Mouse (Mus musculus) hindbrain, postnatal 0 days (tissue): ENCODE results near the gene Kif23. TPM values are rescaled to one million over a fixed set of nuclear protein-coding genes. Genes with fewer than 3 reads are reported as not detected.

ENCODE experiments used
- ATAC-seq: fragments of 200-750 bp; cut with Nextera tagmentation; 2 replicates; pipeline ENCODE4 v1.8.0; 2017; ENCODE audit warnings: mild to moderate bottlenecking, moderate TSS enrichment, moderate library complexity
- DNase-seq: peaks from one replicate; pipeline ENCODE4 v3.0.0-alpha.2; 2015; ENCODE audit warnings: low spot score
- H3K27ac ChIP-seq: fragments of 300-500 bp; sonication (generic); 2 replicates; pipeline ENCODE4 v1.5.1; 2014; ENCODE audit warnings: mild to moderate bottlenecking
- H3K27me3 ChIP-seq: fragments of 300-500 bp; sonication (generic); 2 replicates; pipeline ENCODE4 v1.6.1; 2014; ENCODE audit warnings: low read length, mixed read lengths; ENCODE audit not compliant: insufficient read depth
- H3K36me3 ChIP-seq: fragments of 300-500 bp; sonication (generic); 2 replicates; pipeline ENCODE4 v1.6.1; 2014; ENCODE audit warnings: low read length, mixed read lengths; ENCODE audit not compliant: insufficient read depth
- H3K4me1 ChIP-seq: fragments of 300-500 bp; sonication (generic); 2 replicates; pipeline ENCODE4 v1.6.1; 2014; ENCODE audit warnings: antibody characterized with exemption, low read length, mixed read lengths; ENCODE audit not compliant: insufficient read depth
- H3K4me2 ChIP-seq: fragments of 300-500 bp; sonication (generic); 2 replicates; pipeline ENCODE4 v1.6.1; 2014; ENCODE audit warnings: low read depth, mild to moderate bottlenecking, low read length, moderate library complexity, mixed read lengths
- H3K4me3 ChIP-seq: fragments of 300-500 bp; sonication (generic); 2 replicates; pipeline ENCODE4 v1.5.1; 2014; ENCODE audit warnings: low read length
- H3K9ac ChIP-seq: fragments of 300-500 bp; sonication (generic); replicated peaks from 2 replicates; pipeline ENCODE4 v1.6.1; 2014; ENCODE audit warnings: mild to moderate bottlenecking, low read length, moderate library complexity, mixed read lengths
- H3K9me3 ChIP-seq: fragments of 300-500 bp; sonication (generic); 2 replicates; pipeline ENCODE4 v1.6.1; 2016; ENCODE audit warnings: low read length, mixed read lengths
- CTCF ChIP-seq: IDR thresholded peaks from 2 replicates; pipeline ENCODE4 v1.5.1; 2016; ENCODE audit warnings: antibody characterized with exemption, control low read depth, low read depth
- WGBS: fragments of 180-500 bp; shearing (Covaris S2); extraction: QIAGEN DNeasy Blood & Tissue Kit; methylation state at CpG from one replicate; pipeline ENCODE4 v1.1.7; 2014; 5-methylcytosine and 5-hydroxymethylcytosine counted together
- polyA plus RNA-seq: library from polyadenylated mRNA; unstranded; fragments of >200 nt; fragmentation: Nextera tagmentation; extraction: Ambion mirVana; gene quantifications from 2 replicates; pipeline ENCODE4 v1.2.1, GENCODE M21; 2015
- total RNA-seq: library from RNA; depleted of rRNA; stranded (reverse); fragments of >200 nt; gene quantifications from 2 replicates; pipeline ENCODE4 v1.2.3, GENCODE M21; 2014

Gene Kif23
- total and polyA plus RNA-seq, 2 experiments from 2014 or later: 4.5 to 14.7 TPM

DNA sequence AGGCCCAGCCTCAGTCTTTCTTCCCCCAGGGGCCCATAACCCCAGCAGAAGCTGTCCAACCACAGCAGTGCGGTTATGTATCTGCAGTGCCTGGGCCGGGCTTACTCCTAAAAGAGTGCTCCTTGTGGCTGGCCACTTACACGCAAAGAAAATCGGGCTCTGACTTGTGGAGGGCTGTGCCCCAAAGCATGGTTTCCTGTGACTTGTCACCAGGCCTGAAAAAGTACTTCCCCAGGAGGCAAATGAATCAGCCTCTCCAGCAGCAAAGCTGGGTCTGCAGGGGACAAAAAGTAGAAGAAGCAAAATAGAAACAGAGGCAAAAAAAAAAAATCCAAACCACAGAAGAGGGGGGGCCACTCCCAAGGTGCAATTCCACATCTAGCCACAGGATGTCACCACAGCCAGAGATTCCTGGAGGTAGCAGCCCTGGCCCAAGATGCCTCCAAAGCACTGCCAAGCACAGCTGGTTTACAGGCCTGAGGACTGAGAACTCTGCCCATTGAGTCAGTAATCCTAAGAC is 18.9 kb upstream of the Kif23 start:
- Histone ChIP-seq H3K4me1 (no peaks in the 10 kb centered on the region), H3K4me2 (no peak overlapping the region), H3K36me3 (no peaks in the 10 kb centered on the region), H3K9me3 (no peaks in the 10 kb centered on the region), H3K4me3 (no peak overlapping the region), H3K27ac (no peak overlapping the region), H3K9ac (no peak overlapping the region), H3K27me3 (no peaks in the 10 kb centered on the region)
- 43% methylated on average over 4 of the region's 4 CpGs for WGBS
- ATAC-seq (0 out of 2 replicates have a peak, but pooled peaks have one; percentile 43), DNase-seq (peak; percentile 89)
- TF ChIP-seq CTCF: peak; percentile 95

DNA sequence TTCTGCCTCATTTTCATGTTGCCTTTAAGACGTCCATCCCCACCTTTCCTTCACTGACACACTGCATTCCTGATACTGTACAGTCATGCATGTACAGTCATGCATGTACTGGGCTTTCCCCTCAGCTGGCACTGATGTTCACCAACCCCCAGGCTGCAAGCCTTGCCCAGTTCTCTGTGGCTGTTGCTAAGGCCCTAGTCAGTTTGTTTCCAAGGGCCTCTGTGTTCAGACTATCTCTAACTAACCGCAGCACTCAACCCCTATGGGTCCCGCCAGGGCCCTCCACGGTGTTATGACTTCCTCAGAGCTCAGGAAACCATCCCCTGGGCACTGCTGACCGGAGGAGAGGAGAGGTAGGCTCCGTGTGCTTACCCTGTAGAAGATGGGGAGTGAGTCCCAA is 16.8 kb upstream of the Kif23 start:
- 67% methylated on average over 6 of the region's 6 CpGs for WGBS
- no peaks in the 10 kb centered on the region for H3K9me3 ChIP-seq
- H3K9ac ChIP-seq: no peak overlapping the region

DNA sequence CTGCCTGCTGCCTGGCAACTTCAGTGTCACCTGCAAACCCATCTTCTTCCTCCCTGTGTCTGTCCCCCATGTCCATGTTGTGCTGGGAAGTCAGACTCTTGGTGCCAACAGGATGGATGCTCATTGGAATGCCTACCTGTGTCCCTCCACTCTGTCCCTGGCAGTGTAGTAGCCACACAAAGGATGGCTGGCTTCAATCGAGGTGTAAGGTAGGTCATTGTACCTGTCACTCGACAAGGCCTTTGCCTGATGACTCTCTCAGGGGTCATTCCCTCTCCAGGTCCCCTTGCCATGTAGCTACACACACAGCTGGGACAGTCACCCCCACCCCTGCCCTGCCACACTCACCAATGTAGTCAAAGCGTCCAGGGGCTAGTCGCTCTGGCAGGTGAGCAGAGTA is 14.6 kb upstream of the Kif23 start:
- Histone ChIP-seq H3K9me3 (no peaks in the 10 kb centered on the region), H3K4me3 (no peak overlapping the region), H3K9ac (no peak overlapping the region), H3K4me2 (no peak overlapping the region), H3K36me3 (no peaks in the 10 kb centered on the region), H3K4me1 (no peaks in the 10 kb centered on the region), H3K27ac (no peak overlapping the region), H3K27me3 (no peaks in the 10 kb centered on the region)
- TF ChIP-seq CTCF: no peak
- DNase-seq (no peak), ATAC-seq (no peak)
- WGBS: 91% methylated on average over 4 of the region's 4 CpGs

More for the DNA sequence above, 16.8 kb upstream of the Kif23 start:
- no peak for ATAC-seq
- Histone ChIP-seq H3K4me1 (no peaks in the 10 kb centered on the region), H3K36me3 (no peaks in the 10 kb centered on the region), H3K4me2 (no peak overlapping the region), H3K4me3 (no peak overlapping the region), H3K27ac (no peak overlapping the region), H3K27me3 (no peaks in the 10 kb centered on the region)
- no peak for TF ChIP-seq CTCF
- DNase-seq: peak; percentile 10

- Histone ChIP-seq H3K9me3 (no peaks in the 10 kb centered on the region), H3K27ac (no peak overlapping the region), H3K27me3 (no peaks in the 10 kb centered on the region), H3K36me3 (no peaks in the 10 kb centered on the region), H3K4me3 (no peak overlapping the region), H3K9ac (no peak overlapping the region), H3K4me2 (no peak overlapping the region), H3K4me1 (no peaks in the 10 kb centered on the region)
- TF ChIP-seq CTCF: no peak
- DNase-seq (no peak), ATAC-seq (no peak)
- 68% methylated on average over 5 of the region's 5 CpGs for WGBS
These were observed 14.2 kb upstream of the Kif23 start for GRCm38 (mm10) chr9:61960753-61961152.

GRCm38 (mm10) chr9:61959921-61960569 is 13.5 kb upstream of the Kif23 start:
- no peaks in the 10 kb centered on the region for H3K4me1 ChIP-seq
- H3K36me3 ChIP-seq: no peaks in the 10 kb centered on the region
- no peak overlapping the region for H3K4me3 ChIP-seq
- no peaks in the 10 kb centered on the region for H3K9me3 ChIP-seq
- TF ChIP-seq CTCF: no peak
- no peak overlapping the region for H3K27ac ChIP-seq
- no peak overlapping the region for H3K9ac ChIP-seq
- ATAC-seq: no peak
- WGBS: 90% methylated on average over 1 of the region's 1 CpGs
- H3K27me3 ChIP-seq: no peaks in the 10 kb centered on the region
- no peak for DNase-seq
- no peak overlapping the region for H3K4me2 ChIP-seq

- Histone ChIP-seq H3K4me3 (no peak overlapping the region), H3K9me3 (no peaks in the 10 kb centered on the region), H3K27ac (no peak overlapping the region), H3K27me3 (no peaks in the 10 kb centered on the region), H3K4me1 (no peaks in the 10 kb centered on the region), H3K36me3 (no peaks in the 10 kb centered on the region), H3K9ac (no peak overlapping the region), H3K4me2 (no peak overlapping the region)
- TF ChIP-seq CTCF: no peak
- DNase-seq (no peak), ATAC-seq (no peak)
These were observed 8.1 kb upstream of the Kif23 start for GRCm38 (mm10) chr9:61954707-61955106.

- Histone ChIP-seq H3K9ac (no peak overlapping the region), H3K4me1 (peaks cover 6% of the 10 kb centered on the region), H3K27ac (no peak overlapping the region), H3K36me3 (no peaks in the 10 kb centered on the region), H3K4me3 (no peak overlapping the region), H3K4me2 (no peak overlapping the region), H3K9me3 (no peaks in the 10 kb centered on the region), H3K27me3 (no peaks in the 10 kb centered on the region)
- 50% methylated on average over 7 of the region's 7 CpGs for WGBS
- no peak for TF ChIP-seq CTCF
- no peak for DNase-seq
- ATAC-seq: no peak
These were observed 5.7 kb upstream of the Kif23 start for GRCm38 (mm10) chr9:61952241-61952640.
